ENCODE assay signal across 9 mouse cellular contexts in genomic region chr16:8938516-8938915, GRCm38 (mm10).
A peak's percentile ranks its signal among the peaks of the same experiment; 100 is the strongest.
DNase-seq lines count a peak whose midpoint lies in the region; ATAC-seq lines count a peak whose summit lies in the region.
"Had no signal": no experiment of that assay in that cellular context is flagged by ENCODE, and none has a peak within 500 bp of the region (broad histone marks: within the 10 kb centered on the region; RNA-seq: fewer than 3 reads in every experiment).

No protein-coding gene starts in this region.

- 26% methylated on average over 5 of the region's 5 CpGs for WGBS in heart, embryonic 11.5 days (ENCODE audit: insufficient replicate concordance)
- 47% methylated on average over 5 of the region's 5 CpGs for WGBS in kidney, embryonic 16.5 days

- no peak overlapping the region for H3K4me2 ChIP-seq in heart, embryonic 11.5 days
- no peak overlapping the region for H3K4me2 ChIP-seq in kidney, embryonic 16.5 days (replicated peaks; ENCODE audit: low read depth, low read length)
- H3K4me2 ChIP-seq: embryonic facial prominence, embryonic 15.5 days had no signal

- no peak overlapping the region for H3K9ac ChIP-seq in heart, embryonic 11.5 days (ENCODE audit: low read depth, low read length)
- H3K9ac ChIP-seq in kidney, embryonic 16.5 days (replicated peaks; ENCODE audit: low read length), result no peak overlapping the region
- H3K9ac ChIP-seq: embryonic facial prominence, embryonic 15.5 days had no signal

- H3K4me3 ChIP-seq in heart, embryonic 11.5 days (ENCODE audit: low read depth, low read length), result no peak overlapping the region
- no peak overlapping the region for H3K4me3 ChIP-seq in kidney, embryonic 16.5 days (ENCODE audit: low read length)
- H3K4me3 ChIP-seq: embryonic facial prominence, embryonic 15.5 days had no signal

- no peaks in the 10 kb centered on the region for H3K9me3 ChIP-seq in heart, embryonic 11.5 days (replicated peaks; ENCODE audit: control insufficient read depth, low read length)
- no peaks in the 10 kb centered on the region for H3K9me3 ChIP-seq in kidney, embryonic 16.5 days (ENCODE audit: low read length)
- H3K9me3 ChIP-seq: embryonic facial prominence, embryonic 15.5 days had no signal

- H3K27me3 ChIP-seq in heart, embryonic 11.5 days (ENCODE audit: control insufficient read depth, insufficient read depth, low read length), result no peaks in the 10 kb centered on the region
- H3K27me3 ChIP-seq in kidney, embryonic 16.5 days (ENCODE audit: insufficient read depth, low read length), result no peaks in the 10 kb centered on the region
- H3K27me3 ChIP-seq: embryonic facial prominence, embryonic 15.5 days had no signal

- DNase-seq in heart, postnatal 10 days, result peak; percentile 31
- DNase-seq in adrenal gland, postnatal 14 days, result peak; percentile 85
- peak; percentile 79 to 82 for DNase-seq in frontal cortex, postnatal 36 days (ENCODE audit: low spot score in 2 of 2)
- peak; percentile 81 for DNase-seq in left cerebral cortex, postnatal 36 days (ENCODE audit: low spot score in 2 of 2)
- DNase-seq in kidney, adult 11 months, result no peak
- DNase-seq in kidney, postnatal 25 days, result no peak

- H3K4me1 ChIP-seq in heart, embryonic 11.5 days (ENCODE audit: control insufficient read depth, insufficient read depth, low read length), result no peaks in the 10 kb centered on the region
- no peaks in the 10 kb centered on the region for H3K4me1 ChIP-seq in kidney, embryonic 16.5 days (ENCODE audit: insufficient read depth, low read length)
- H3K4me1 ChIP-seq: embryonic facial prominence, embryonic 15.5 days had no signal

- no peak overlapping the region for H3K27ac ChIP-seq in heart, embryonic 11.5 days (ENCODE audit: low read depth, low read length)
- no peak overlapping the region for H3K27ac ChIP-seq in kidney, embryonic 16.5 days (ENCODE audit: low read length)
- H3K27ac ChIP-seq: embryonic facial prominence, embryonic 15.5 days had no signal

- no peak for ATAC-seq in heart, embryonic 11.5 days (replicated peaks; ENCODE audit: insufficient number of reproducible peaks, low FRiP score, low TSS enrichment)
- ATAC-seq in kidney, embryonic 16.5 days (ENCODE audit: low FRiP score, low TSS enrichment), result no peak

- no peaks in the 10 kb centered on the region for H3K36me3 ChIP-seq in heart, embryonic 11.5 days (ENCODE audit: control insufficient read depth, insufficient read depth, low read length)
- H3K36me3 ChIP-seq in kidney, embryonic 16.5 days (ENCODE audit: insufficient read depth, low read length), result no peaks in the 10 kb centered on the region
- H3K36me3 ChIP-seq: embryonic facial prominence, embryonic 15.5 days had no signal

- intact Hi-C loops in heart, postnatal 10 days (cut with DNase I), result no loop called here
- intact Hi-C loops in left cerebral cortex, postnatal 36 days (cut with DNase I), result no loop called here

Comparison
In these comparisons a context has a peak if more than half of its experiments do, and no peak if none do; other contexts are left out.
1. DNase-seq: peak in heart, postnatal 10 days (2 of 2), adrenal gland, postnatal 14 days (single experiment), frontal cortex, postnatal 36 days (2 of 2) and left cerebral cortex, postnatal 36 days (2 of 2); none in kidney, adult 11 months (single experiment) and kidney, postnatal 25 days (0 of 2).